Mouse (Mus musculus) kidney, adult 2 months (tissue): ENCODE results near the gene Cdh12. TPM values are rescaled to one million over a fixed set of nuclear protein-coding genes. Genes with fewer than 3 reads are reported as not detected.
"Not testable (repeated sequence)": the region's sequence is repeated elsewhere in the genome, so short reads cannot be mapped to it uniquely, and the experiment has no call there.

ENCODE experiments used
- DNase-seq: peaks from one replicate; pipeline ENCODE4 v3.0.0; 2021
- H3K27ac ChIP-seq: fragments of 200-500 bp; 2 replicates; pipeline ENCODE4 v1.5.1; 2012; ENCODE audit warnings: low read depth, low read length, control low read depth, inconsistent platforms; ENCODE audit not compliant: insufficient read depth
- H3K27me3 ChIP-seq: fragments of 200-500 bp; replicated peaks from 2 replicates; pipeline ENCODE4 v1.6.1; 2012; ENCODE audit warnings: mild to moderate bottlenecking, moderate library complexity, low read length, inconsistent platforms; ENCODE audit not compliant: control insufficient read depth, insufficient read depth
- H3K36me3 ChIP-seq: fragments of 200-500 bp; 2 replicates; pipeline ENCODE4 v1.6.1; 2012; ENCODE audit warnings: mild to moderate bottlenecking, moderate library complexity, low read length, inconsistent platforms; ENCODE audit not compliant: control insufficient read depth, insufficient read depth
- H3K4me1 ChIP-seq: fragments of 200-500 bp; 2 replicates; pipeline ENCODE4 v1.6.1; 2011; ENCODE audit warnings: low read length; ENCODE audit not compliant: control insufficient read depth, insufficient read depth
- H3K4me3 ChIP-seq: fragments of 200-500 bp; 2 replicates; pipeline ENCODE4 v1.5.1; 2011; ENCODE audit warnings: mild to moderate bottlenecking, low read depth, low read length, control low read depth; ENCODE audit not compliant: insufficient read depth
- CTCF ChIP-seq: fragments of 200-500 bp; conservative IDR thresholded peaks from 2 replicates; pipeline ENCODE4 v1.5.1; 2011; ENCODE audit warnings: low read depth, mild to moderate bottlenecking, control low read depth, low read length, moderate library complexity, mixed read lengths; ENCODE audit not compliant: insufficient read depth, insufficient read length
- POLR2A ChIP-seq: fragments of 200-500 bp; IDR thresholded peaks from one replicate; pipeline ENCODE4 v1.6.1; 2011; ENCODE audit warnings: low read depth, low read length, control low read depth
- WGBS: fragments of 180-500 bp; shearing (Covaris S2); methylation state at CpG from one replicate; pipeline ENCODE4 v1.1.7; 2018; 5-methylcytosine and 5-hydroxymethylcytosine counted together
- polyA plus RNA-seq: library from polyadenylated mRNA; depleted of rRNA; stranded (reverse); fragments of >200 nt; gene quantifications from 2 replicates; pipeline ENCODE4 v1.2.3, GENCODE M21; 2012

Cdh12 gene
- polyA plus RNA-seq, 1 experiment: not detected

DNA sequence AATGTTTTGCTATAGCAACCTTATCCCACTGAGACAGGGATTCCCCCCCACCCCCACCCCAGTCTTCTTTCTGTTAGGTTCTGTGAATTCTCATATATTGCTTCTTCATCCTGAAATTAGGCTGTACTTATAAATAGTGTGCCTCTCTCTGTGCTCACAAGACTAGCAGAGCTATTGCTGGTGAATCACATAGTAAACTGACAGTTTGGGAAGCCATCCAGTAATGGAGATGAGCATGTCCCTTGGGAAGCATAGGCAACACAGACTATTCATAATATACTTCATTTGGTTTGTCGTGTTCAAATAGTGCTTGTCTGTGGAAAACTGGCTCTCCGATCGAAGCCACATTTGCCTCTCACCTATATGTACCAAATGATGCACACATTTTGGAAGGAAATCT is 704.5 kb downstream of the Cdh12 start:
- Histone ChIP-seq H3K27me3 (no peaks in the 10 kb centered on the region), H3K36me3 (no peaks in the 10 kb centered on the region), H3K27ac (no peak overlapping the region), H3K4me3 (no peak overlapping the region), H3K4me1 (no peaks in the 10 kb centered on the region)
- TF ChIP-seq POLR2A: no peak
- TF ChIP-seq CTCF: no peak
- no peak for DNase-seq
- 87% methylated on average over 3 of the region's 3 CpGs for WGBS

DNA sequence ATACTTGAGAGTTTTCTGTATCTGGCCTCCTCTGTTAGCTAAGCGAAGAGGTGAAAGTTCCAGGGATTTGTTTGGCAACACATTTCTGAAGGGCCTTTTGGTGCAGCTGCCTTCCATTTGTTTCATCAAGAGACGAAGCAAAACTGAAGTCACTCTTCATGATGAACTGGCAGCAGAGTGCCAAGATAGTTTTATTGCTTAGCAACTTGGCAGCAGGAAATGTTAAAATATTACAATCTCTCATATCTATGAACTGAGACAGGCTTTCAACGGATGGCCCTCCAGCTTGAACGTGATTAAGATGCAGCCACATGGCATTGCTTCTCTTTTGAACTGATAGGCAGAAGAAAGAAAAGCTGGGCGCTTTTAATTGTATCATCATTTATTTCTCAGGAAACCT is 730.7 kb downstream of the Cdh12 start:
- no peak for TF ChIP-seq POLR2A
- TF ChIP-seq CTCF: no peak
- Histone ChIP-seq H3K4me1 (no peaks in the 10 kb centered on the region), H3K27me3 (no peaks in the 10 kb centered on the region), H3K36me3 (no peaks in the 10 kb centered on the region), H3K4me3 (no peak overlapping the region), H3K27ac (no peak overlapping the region)
- 72% methylated on average over 5 of the region's 5 CpGs for WGBS
- DNase-seq: no peak

DNA sequence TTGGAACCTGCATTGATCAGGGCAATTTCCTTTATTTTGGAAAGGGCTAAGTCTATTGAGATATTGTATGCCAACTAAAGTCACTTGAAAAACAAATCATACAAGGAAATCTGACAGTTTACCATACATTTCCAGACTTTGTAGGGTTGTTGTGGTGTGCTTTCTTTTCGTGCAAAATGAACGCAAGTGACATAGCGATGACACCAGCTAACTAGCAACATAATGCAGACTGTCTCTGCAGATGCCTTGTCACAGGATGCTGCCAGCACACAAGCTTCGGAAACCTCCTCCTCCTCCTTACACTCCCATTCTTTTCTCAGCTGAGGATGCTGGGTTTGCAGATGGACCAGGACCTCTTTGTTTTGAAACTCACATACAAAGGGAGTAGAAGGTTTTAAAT is 731.1 kb downstream of the Cdh12 start:
- WGBS: 66% methylated on average over 4 of the region's 4 CpGs
- no peak for DNase-seq
- Histone ChIP-seq H3K27me3 (no peaks in the 10 kb centered on the region), H3K27ac (no peak overlapping the region), H3K36me3 (no peaks in the 10 kb centered on the region), H3K4me3 (no peak overlapping the region), H3K4me1 (no peaks in the 10 kb centered on the region)
- TF ChIP-seq POLR2A (no peak), CTCF (no peak)

DNA sequence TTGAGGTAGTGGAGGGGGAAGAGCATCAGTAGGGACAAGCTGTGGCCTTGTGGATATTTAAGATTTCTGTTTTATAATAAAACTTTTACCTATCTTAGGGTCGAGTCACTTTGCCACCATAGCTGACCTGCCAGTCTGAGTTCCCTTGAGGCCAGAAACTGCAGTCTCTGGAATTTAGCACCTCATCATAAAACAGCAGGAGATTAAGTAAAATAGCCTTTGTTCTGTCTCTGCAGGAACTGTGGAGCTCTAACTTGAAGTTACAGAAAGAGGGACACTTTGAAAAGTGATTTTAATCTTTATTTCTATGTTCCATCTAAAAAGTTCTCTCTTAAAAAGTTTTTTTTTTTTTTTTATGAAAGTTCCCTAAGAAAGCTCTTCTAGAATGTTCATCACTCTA is 736.7 kb downstream of the Cdh12 start:
- DNase-seq: no peak
- WGBS: 39% methylated on average over 1 of the region's 1 CpGs
- TF ChIP-seq CTCF: no peak
- TF ChIP-seq POLR2A: no peak
- H3K4me1 ChIP-seq: no peaks in the 10 kb centered on the region
- no peak overlapping the region for H3K27ac ChIP-seq
- no peaks in the 10 kb centered on the region for H3K36me3 ChIP-seq
- H3K27me3 ChIP-seq: no peaks in the 10 kb centered on the region
- H3K4me3 ChIP-seq: no peak overlapping the region

DNA sequence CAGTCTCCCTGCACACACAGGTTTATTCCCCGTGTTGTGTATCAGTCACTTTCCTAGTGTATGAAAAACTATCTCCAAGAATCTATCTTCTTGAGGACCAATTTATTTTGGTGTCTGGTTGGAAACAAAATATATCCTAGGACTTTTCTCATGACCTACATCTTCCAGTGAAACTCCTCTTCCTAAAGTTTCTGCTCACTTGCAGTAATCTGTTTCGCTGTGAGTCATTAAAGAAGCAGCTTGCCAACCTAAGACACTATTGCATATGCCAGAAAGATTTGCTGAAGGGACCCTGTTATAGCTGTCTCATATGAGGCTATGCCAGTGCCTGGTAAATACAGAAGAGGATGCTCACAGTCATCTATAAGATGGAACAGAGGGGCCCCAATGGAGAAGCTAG is 761.0 kb downstream of the Cdh12 start:
- not testable (repeated sequence) for H3K4me3 ChIP-seq, H3K27ac ChIP-seq, H3K36me3 ChIP-seq, DNase-seq, H3K27me3 ChIP-seq, H3K4me1 ChIP-seq
- 79% methylated on average over 2 of the region's 2 CpGs for WGBS

DNA sequence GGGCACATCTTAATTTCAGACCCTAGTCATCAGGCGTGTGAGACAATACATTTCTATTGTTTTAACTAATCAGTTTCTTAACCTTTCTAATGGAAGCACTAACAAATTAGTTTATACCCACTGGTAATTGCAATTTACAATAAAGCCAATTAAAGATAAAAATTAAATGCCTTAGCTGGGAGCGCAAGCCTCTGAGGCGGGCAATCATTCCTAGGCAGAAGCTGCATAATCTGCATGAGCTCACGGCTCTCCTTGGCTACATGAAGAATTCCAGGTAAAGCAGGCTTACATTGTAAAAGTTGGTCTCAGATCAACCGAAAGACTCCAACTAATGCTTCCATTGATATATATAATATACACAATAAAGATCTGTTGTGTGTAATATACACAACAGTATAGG is 773.9 kb downstream of the Cdh12 start:
- WGBS: 91% methylated on average over 5 of the region's 5 CpGs
- no peak for TF ChIP-seq POLR2A
- no peak for TF ChIP-seq CTCF
- DNase-seq: no peak

DNA sequence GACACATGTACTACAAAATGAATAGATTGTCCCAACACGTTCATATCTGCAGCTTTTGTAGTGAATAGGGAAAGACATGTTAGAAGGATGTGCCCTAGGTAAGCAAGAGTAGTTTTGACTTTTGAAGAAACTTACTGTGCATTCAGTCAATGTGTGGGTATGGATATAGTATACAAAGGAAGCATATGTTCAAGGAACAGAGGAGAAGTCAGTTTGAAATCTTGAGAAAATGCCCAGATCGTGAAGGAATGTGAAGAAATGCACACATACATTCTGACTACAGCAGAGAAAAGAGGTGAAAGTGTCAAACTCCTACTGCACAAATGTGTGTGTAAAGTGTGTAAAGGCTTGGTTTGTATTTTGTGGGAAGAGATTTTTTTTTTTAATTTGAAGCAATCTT is 812.3 kb downstream of the Cdh12 start:
- Histone ChIP-seq H3K4me3 (no peak overlapping the region), H3K4me1 (no peaks in the 10 kb centered on the region), H3K27me3 (no peaks in the 10 kb centered on the region), H3K27ac (no peak overlapping the region), H3K36me3 (no peaks in the 10 kb centered on the region)
- TF ChIP-seq CTCF: no peak
- no peak for TF ChIP-seq POLR2A
- WGBS: 80% methylated on average over 2 of the region's 2 CpGs
- no peak for DNase-seq

More for the DNA sequence above, 773.9 kb downstream of the Cdh12 start:
- Histone ChIP-seq H3K27me3 (no peaks in the 10 kb centered on the region), H3K36me3 (no peaks in the 10 kb centered on the region), H3K27ac (no peak overlapping the region), H3K4me3 (no peak overlapping the region), H3K4me1 (no peaks in the 10 kb centered on the region)

DNA sequence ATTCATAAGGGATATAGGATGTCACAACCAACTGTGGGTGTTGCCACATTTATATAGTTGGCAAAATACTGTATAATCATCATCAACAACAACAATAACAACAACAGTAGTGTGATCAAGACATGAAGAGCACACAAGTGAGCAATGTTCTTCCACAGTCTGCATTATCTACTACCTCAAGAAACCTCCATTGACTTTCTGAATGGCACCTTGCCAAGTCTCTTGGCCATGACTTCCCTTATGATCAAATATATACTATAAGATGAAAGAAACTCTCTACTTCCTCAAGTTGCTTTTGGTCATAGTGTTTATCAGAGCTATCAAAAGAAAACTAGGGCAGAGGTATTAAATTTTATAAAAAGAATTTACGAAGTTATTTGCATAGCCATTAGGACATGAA is 820.8 kb downstream of the Cdh12 start:
- Histone ChIP-seq H3K4me3 (no peak overlapping the region), H3K27ac (no peak overlapping the region), H3K4me1 (no peaks in the 10 kb centered on the region), H3K36me3 (no peaks in the 10 kb centered on the region), H3K27me3 (no peaks in the 10 kb centered on the region)
- TF ChIP-seq CTCF (no peak), POLR2A (no peak)
- DNase-seq: no peak
- WGBS: 83% methylated on average over 1 of the region's 1 CpGs
